ENCODE assay signal across 8 mouse cellular contexts in genomic region chr12:54734307-54735131, GRCm38 (mm10). TPM values are rescaled to one million over a fixed set of nuclear protein-coding genes. Genes with fewer than 3 reads are reported as not detected.
A peak's percentile ranks its signal among the peaks of the same experiment; 100 is the strongest.
DNase-seq lines count a peak whose midpoint lies in the region; ATAC-seq and TF ChIP-seq lines count a peak whose summit lies in the region.
"Not testable (repeated sequence)": the region's sequence is repeated elsewhere in the genome, so short reads cannot be mapped to it uniquely, and the experiment has no call there.

No protein-coding gene starts in this region.

- CTCF ChIA-PET in Patski (lab: Charles Lee), result not testable (repeated sequence)

- not testable (repeated sequence) for TF ChIP-seq CTCF in Patski (IDR thresholded peaks at IDR 0.05); cortical plate, adult 2 months (IDR thresholded peaks at IDR 0.05; ENCODE audit: extremely low read depth, insufficient read depth, low read length)

- 0% methylated on average over 8 of the region's 49 CpGs for WGBS in hindbrain, embryonic 15.5 days
- WGBS in lung, embryonic 16.5 days, result 0% methylated on average over 4 of the region's 49 CpGs
- WGBS in neural tube, embryonic 13.5 days, result 0% methylated on average over 8 of the region's 49 CpGs

- H3K9me3 ChIP-seq in hindbrain, embryonic 15.5 days; lung, embryonic 16.5 days (ENCODE audit: control insufficient read depth, low read length); neural tube, embryonic 13.5 days: not testable (repeated sequence)

- not testable (repeated sequence) for H3K27me3 ChIP-seq in Patski; hindbrain, embryonic 15.5 days; lung, embryonic 16.5 days (ENCODE audit: control insufficient read depth, insufficient read depth, low read depth, low read length); neural tube, embryonic 13.5 days

- not testable (repeated sequence) for H3K9ac ChIP-seq in hindbrain, embryonic 15.5 days; lung, embryonic 16.5 days (ENCODE audit: low read length); neural tube, embryonic 13.5 days

- peak; percentile 27 for ATAC-seq in Patski
- peak; percentile 71 for ATAC-seq in hindbrain, embryonic 15.5 days (ENCODE audit: low FRiP score, low read depth)
- ATAC-seq in lung, embryonic 16.5 days (ENCODE audit: low read depth), result peak; percentile 60
- ATAC-seq in neural tube, embryonic 13.5 days (ENCODE audit: low read depth), result peak; percentile 52

- TF ChIP-seq POLR2A in cortical plate, adult 2 months (IDR thresholded peaks at IDR 0.05; ENCODE audit: extremely low read depth, insufficient read depth, low read length), result peak; percentile 46; the same call in 1 of the 2 replicates

- not testable (repeated sequence) for H3K27ac ChIP-seq in cortical plate, adult 2 months (ENCODE audit: insufficient read depth, low read length); hindbrain, embryonic 15.5 days (replicated peaks); lung, embryonic 16.5 days (ENCODE audit: low read length); neural tube, embryonic 13.5 days (replicated peaks)

- DNase-seq in Patski (ENCODE audit: low read depth, low spot score), result not testable (repeated sequence)
- DNase-seq in gastrocnemius, postnatal 14 days, result peak; percentile 36
- peak; percentile 47 to 73 for DNase-seq in kidney, postnatal 4 days
- peak; percentile 72 for DNase-seq in testis, postnatal 10 days (ENCODE audit: low spot score)

- not testable (repeated sequence) for H3K4me3 ChIP-seq in cortical plate, adult 2 months (ENCODE audit: insufficient read depth, low read length); hindbrain, embryonic 15.5 days; lung, embryonic 16.5 days (ENCODE audit: low read length); neural tube, embryonic 13.5 days

- intact Hi-C loops in gastrocnemius, postnatal 14 days (cut with DNase I; ENCODE audit: low total_unique reads), result not testable (repeated sequence)

- not testable (repeated sequence) for H3K36me3 ChIP-seq in hindbrain, embryonic 15.5 days; lung, embryonic 16.5 days (ENCODE audit: control insufficient read depth, insufficient read depth, low read length); neural tube, embryonic 13.5 days

- POLR2A ChIA-PET in Patski (lab: Charles Lee), result not testable (repeated sequence)

- peak overlapping the region; percentile 36; the same call in 1 of the 2 replicates for H3K4me2 ChIP-seq in hindbrain, embryonic 15.5 days
- H3K4me2 ChIP-seq in lung, embryonic 16.5 days (ENCODE audit: low read depth, low read length), result not testable (repeated sequence)
- 0 out of 2 replicates have a peak overlapping the region, but pooled peaks have one; percentile 31 for H3K4me2 ChIP-seq in neural tube, embryonic 13.5 days

- in situ Hi-C loops in Patski (cut with MboI; ENCODE audit: low pct_unique_long_range_greater_than_20kb), result not testable (repeated sequence)

- not testable (repeated sequence) for H3K4me1 ChIP-seq in cortical plate, adult 2 months (ENCODE audit: control insufficient read depth, insufficient read depth, low read length); hindbrain, embryonic 15.5 days (replicated peaks); lung, embryonic 16.5 days (replicated peaks; ENCODE audit: control insufficient read depth, insufficient read depth, low read length); neural tube, embryonic 13.5 days (replicated peaks)

RNA-seq across cellular contexts. Expression of gene Eapp, which starts 38.8 kb away (rescaled TPM):
- 52.7 TPM for polyA plus RNA-seq in Patski (2021)
- 25.9 and 27.0 TPM in 2 replicates for polyA plus RNA-seq in cortical plate, adult 2 months (2012; rRNA removed)
- total RNA-seq in gastrocnemius, postnatal 14 days (2021), result 10 to 100 TPM; 17.5 to 19.6 TPM
- 73.0 and 75.9 TPM in 2 replicates for polyA plus RNA-seq in hindbrain, embryonic 15.5 days (2015; fragmentation: Nextera tagmentation; extraction: Ambion mirVana)
- polyA plus RNA-seq in lung, embryonic 16.5 days (2015; fragmentation: Nextera tagmentation; extraction: Ambion mirVana), result 61.8 and 62.7 TPM in 2 replicates
- polyA plus RNA-seq in neural tube, embryonic 13.5 days (2015; fragmentation: Nextera tagmentation; extraction: Ambion mirVana), result 83.4 and 87.1 TPM in 2 replicates
